Mouse (Mus musculus) forebrain, embryonic 16.5 days (tissue): ENCODE data around the gene Plau. TPM values are rescaled to one million over a fixed set of nuclear protein-coding genes. Genes with fewer than 3 reads are reported as not detected.
A peak's percentile ranks its signal among the peaks of the same experiment; 100 is the strongest.

ENCODE experiments used
- ATAC-seq: fragments of 200-750 bp; cut with Nextera tagmentation; 2 replicates; pipeline ENCODE4 v1.8.0; 2017; ENCODE audit warnings: mild to moderate bottlenecking, moderate library complexity
- H3K27ac ChIP-seq: fragments of 300-500 bp; sonication (generic); 2 replicates; pipeline ENCODE4 v1.5.1; 2014; ENCODE audit warnings: low read length, control low read depth
- H3K27me3 ChIP-seq: fragments of 300-500 bp; sonication (generic); replicated peaks from 2 replicates; pipeline ENCODE4 v1.6.1; 2014; ENCODE audit warnings: low read length; ENCODE audit not compliant: control insufficient read depth, insufficient read depth
- H3K36me3 ChIP-seq: fragments of 300-500 bp; sonication (generic); 2 replicates; pipeline ENCODE4 v1.6.1; 2014; ENCODE audit not compliant: control insufficient read depth, insufficient read depth
- H3K4me1 ChIP-seq: fragments of 300-500 bp; sonication (generic); replicated peaks from 2 replicates; pipeline ENCODE4 v1.6.1; 2014; ENCODE audit warnings: low read length; ENCODE audit not compliant: control insufficient read depth, insufficient read depth
- H3K4me2 ChIP-seq: fragments of 300-500 bp; sonication (generic); 2 replicates; pipeline ENCODE4 v1.6.1; 2014; ENCODE audit warnings: mild to moderate bottlenecking, low read length, control low read depth
- H3K4me3 ChIP-seq: fragments of 300-500 bp; sonication (generic); replicated peaks from 2 replicates; pipeline ENCODE4 v1.5.1; 2014; ENCODE audit warnings: mild to moderate bottlenecking, low read length, control low read depth
- H3K9ac ChIP-seq: fragments of 300-500 bp; sonication (generic); replicated peaks from 2 replicates; pipeline ENCODE4 v1.6.1; 2014; ENCODE audit warnings: low read depth, low read length, control low read depth
- H3K9me3 ChIP-seq: fragments of 300-500 bp; sonication (generic); 2 replicates; pipeline ENCODE4 v1.6.1; 2016; ENCODE audit warnings: low read length; ENCODE audit not compliant: control insufficient read depth
- WGBS: fragments of 180-500 bp; shearing (Covaris S2); extraction: QIAGEN DNeasy Blood & Tissue Kit; methylation state at CpG from one replicate; pipeline ENCODE4 v1.1.7; 2014; 5-methylcytosine and 5-hydroxymethylcytosine counted together
- polyA plus RNA-seq: library from polyadenylated mRNA; unstranded; fragments of >200 nt; fragmentation: Nextera tagmentation; extraction: Ambion mirVana; gene quantifications from 2 replicates; pipeline ENCODE4 v1.2.1, GENCODE M21; 2015

The Plau gene
- polyA plus RNA-seq, 1 experiment from 2014 or later: 0.33 TPM

DNA sequence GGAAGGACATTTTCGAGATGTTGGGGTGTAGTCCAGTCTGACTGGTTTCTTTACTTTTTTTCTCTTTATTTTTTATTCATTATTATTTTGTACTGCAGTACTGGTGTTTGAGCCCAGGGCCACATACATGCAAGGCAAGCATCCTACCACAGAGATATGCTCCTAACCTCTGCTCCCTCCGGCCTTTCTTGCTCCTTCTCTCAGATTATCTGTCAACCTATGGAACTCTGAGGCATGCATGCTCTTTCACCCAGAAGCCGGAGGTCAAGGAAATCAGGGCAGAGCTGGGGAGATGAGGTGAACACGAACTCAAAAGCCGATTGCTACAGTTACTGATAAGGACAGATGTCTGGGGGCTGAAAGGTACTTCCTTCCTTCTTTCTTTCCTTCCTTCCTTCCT, 32.0 kb upstream of the Plau start:
- no peak overlapping the region for H3K4me3 ChIP-seq
- WGBS: 87% methylated on average over 5 of the region's 5 CpGs
- no peak for ATAC-seq
- no peak overlapping the region for H3K27ac ChIP-seq
- no peaks in the 10 kb centered on the region for H3K27me3 ChIP-seq
- no peak overlapping the region for H3K9ac ChIP-seq
- H3K9me3 ChIP-seq: no peaks in the 10 kb centered on the region
- H3K4me1 ChIP-seq: peaks cover 17% of the 10 kb centered on the region
- H3K4me2 ChIP-seq: no peak overlapping the region
- H3K36me3 ChIP-seq: no peaks in the 10 kb centered on the region

DNA sequence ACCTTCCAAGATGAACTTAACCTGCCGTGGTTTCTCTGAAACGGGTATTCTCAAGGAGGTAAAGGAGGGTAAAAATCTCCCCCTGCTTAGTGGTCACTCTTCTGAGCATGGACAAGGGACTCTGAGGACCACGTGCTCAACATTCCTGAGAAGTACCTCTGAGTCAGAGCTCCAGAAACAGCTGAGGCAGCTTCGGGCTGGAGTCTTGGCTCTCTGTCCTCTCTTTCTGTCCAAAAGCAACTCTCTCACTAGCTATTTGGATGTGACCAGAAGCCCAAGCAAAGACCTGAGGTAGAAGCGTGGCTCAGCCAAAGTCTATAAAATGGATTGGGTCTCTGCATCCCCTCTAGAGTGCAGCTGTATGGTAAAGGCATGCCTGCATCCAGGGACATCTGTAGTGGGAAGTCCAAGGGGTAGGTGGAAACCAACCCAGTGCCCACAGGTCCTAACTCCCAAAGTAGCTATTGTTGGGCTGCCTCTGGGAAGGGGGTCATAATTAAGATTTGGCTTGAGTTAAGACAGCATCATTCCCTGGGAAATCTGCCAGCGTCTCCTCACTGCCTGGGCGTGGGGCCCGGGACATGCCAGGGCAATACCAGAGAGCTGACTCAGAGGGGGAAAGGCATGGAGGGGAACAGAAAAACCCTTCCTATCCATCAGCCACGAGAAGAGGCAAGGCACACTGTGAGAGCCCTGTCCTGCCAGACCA, 31.3 kb upstream of the Plau start:
- ATAC-seq: peak; percentile 88
- no peak overlapping the region for H3K4me2 ChIP-seq
- no peaks in the 10 kb centered on the region for H3K36me3 ChIP-seq
- H3K4me3 ChIP-seq: no peak overlapping the region
- H3K27ac ChIP-seq: no peak overlapping the region; the same call in 1 of the 2 replicates
- WGBS: 44% methylated on average over 9 of the region's 9 CpGs
- H3K27me3 ChIP-seq: no peaks in the 10 kb centered on the region
- no peaks in the 10 kb centered on the region for H3K9me3 ChIP-seq
- peaks cover 17% of the 10 kb centered on the region for H3K4me1 ChIP-seq
- no peak overlapping the region for H3K9ac ChIP-seq

DNA sequence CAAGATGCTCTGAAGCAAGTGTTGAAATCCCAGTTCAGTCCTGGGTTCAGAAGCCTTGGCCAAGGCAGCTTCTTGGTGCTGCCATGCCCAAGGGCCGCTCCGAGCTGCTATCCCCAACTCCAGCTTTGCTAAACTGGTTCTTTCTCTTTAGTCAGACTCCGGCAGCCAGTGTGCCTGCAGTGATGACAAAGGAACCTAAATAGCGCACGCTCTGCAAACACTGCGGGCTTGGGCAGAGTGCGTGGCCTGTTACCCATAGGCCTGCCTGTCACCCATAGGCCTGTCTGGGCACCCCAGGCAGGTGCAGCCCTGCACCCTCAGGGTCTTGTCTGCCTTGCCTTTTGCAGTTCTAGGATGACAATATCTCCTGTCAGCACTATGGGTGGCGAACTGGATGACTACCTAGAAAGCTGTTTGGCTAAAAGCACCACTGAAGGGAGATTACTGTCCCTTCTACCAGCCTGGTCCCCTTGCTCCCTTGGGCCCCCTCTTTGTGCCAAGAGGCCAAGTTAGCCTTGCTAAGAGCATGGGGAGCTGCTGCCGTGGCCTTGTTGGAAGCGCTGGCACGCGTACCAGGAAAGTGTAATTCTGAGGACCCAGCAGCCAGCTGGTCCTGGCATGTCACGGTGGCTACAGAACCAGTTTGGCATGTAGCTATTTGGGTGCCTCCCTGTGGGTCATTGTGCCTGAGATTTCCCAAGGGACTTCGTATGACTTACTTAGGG, 30.2 kb upstream of the Plau start:
- H3K4me3 ChIP-seq: no peak overlapping the region
- WGBS: 74% methylated on average over 14 of the region's 14 CpGs
- no peaks in the 10 kb centered on the region for H3K9me3 ChIP-seq
- H3K4me2 ChIP-seq: no peak overlapping the region
- ATAC-seq: no peak
- H3K27ac ChIP-seq: no peak overlapping the region
- H3K36me3 ChIP-seq: no peaks in the 10 kb centered on the region
- H3K4me1 ChIP-seq: peaks cover 17% of the 10 kb centered on the region
- no peak overlapping the region for H3K9ac ChIP-seq
- H3K27me3 ChIP-seq: no peaks in the 10 kb centered on the region

GRCm38 (mm10) chr14:20809349-20809748, 27.1 kb upstream of the Plau start:
- ATAC-seq: no peak
- H3K9ac ChIP-seq: no peak overlapping the region
- no peak overlapping the region for H3K4me2 ChIP-seq
- peaks cover 17% of the 10 kb centered on the region for H3K4me1 ChIP-seq
- WGBS: 89% methylated on average over 4 of the region's 4 CpGs
- no peak overlapping the region for H3K4me3 ChIP-seq
- H3K36me3 ChIP-seq: no peaks in the 10 kb centered on the region
- H3K27me3 ChIP-seq: no peaks in the 10 kb centered on the region
- H3K27ac ChIP-seq: no peak overlapping the region
- H3K9me3 ChIP-seq: no peaks in the 10 kb centered on the region

DNA sequence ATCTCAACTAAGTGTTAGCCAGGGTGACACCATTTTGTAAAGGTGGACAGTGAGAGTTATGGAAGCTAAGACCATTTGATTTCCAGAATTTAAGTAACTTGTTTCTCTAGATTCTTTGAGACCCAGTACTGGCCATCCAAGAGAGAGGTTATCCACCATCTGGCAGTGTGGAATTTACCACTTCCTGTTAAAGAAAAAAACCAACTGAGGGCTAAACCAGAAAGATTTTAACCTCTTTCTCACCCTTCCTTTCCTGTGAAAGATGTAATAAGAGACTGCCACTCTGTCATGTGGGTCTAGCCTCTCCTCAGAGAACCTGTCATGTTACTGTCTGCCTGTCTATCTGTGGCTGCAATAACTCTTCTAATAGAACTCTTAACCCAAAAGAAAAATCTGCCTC, 26.6 kb upstream of the Plau start:
- Histone ChIP-seq H3K9ac (no peak overlapping the region), H3K36me3 (no peaks in the 10 kb centered on the region), H3K9me3 (no peaks in the 10 kb centered on the region), H3K27me3 (no peaks in the 10 kb centered on the region), H3K4me2 (no peak overlapping the region), H3K27ac (no peak overlapping the region), H3K4me3 (no peak overlapping the region), H3K4me1 (peaks cover 16% of the 10 kb centered on the region)
- ATAC-seq: no peak

GRCm38 (mm10) chr14:20811236-20811635, 25.2 kb upstream of the Plau start:
- Histone ChIP-seq H3K27me3 (no peaks in the 10 kb centered on the region), H3K9me3 (no peaks in the 10 kb centered on the region), H3K36me3 (no peaks in the 10 kb centered on the region), H3K4me1 (peaks cover 4% of the 10 kb centered on the region; the same call in 1 of the 2 replicates), H3K4me3 (no peak overlapping the region), H3K9ac (no peak overlapping the region), H3K27ac (no peak overlapping the region), H3K4me2 (no peak overlapping the region)
- no peak for ATAC-seq
- 89% methylated on average over 8 of the region's 8 CpGs for WGBS

DNA sequence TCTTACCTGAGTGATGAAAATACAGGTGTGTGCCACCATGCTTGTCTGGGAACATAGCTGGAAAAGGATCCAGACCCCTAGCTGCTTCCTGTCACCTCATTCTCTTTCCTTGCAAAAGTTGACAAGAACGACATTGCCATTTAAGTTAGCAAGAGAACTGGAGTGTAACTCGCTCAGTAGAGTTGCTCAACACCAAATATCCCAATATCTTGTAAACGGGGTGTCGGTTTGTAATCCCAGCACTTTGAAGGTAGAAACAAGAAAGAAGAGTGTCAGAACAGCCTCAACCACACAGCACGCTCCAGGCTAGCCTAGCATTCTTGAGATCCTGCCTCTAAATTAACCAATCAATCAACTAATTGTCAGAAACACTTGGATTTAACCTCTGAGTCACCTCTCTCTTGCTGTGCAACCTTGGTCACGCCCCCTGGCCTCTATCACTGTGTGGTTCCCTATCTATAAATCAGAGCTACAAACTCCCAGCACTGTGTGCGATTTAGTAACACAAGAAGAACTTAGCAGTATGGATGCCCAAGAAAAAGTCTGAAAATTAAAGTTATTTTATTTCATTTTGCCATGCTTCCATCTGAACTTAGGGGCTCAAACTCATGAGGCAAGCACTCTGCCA, 24.6 kb upstream of the Plau start:
- Histone ChIP-seq H3K4me2 (no peak overlapping the region), H3K4me3 (no peak overlapping the region), H3K9me3 (no peaks in the 10 kb centered on the region), H3K27me3 (no peaks in the 10 kb centered on the region), H3K9ac (no peak overlapping the region), H3K4me1 (no peaks in the 10 kb centered on the region), H3K36me3 (no peaks in the 10 kb centered on the region), H3K27ac (no peak overlapping the region)
- 78% methylated on average over 7 of the region's 7 CpGs for WGBS
- no peak for ATAC-seq

DNA sequence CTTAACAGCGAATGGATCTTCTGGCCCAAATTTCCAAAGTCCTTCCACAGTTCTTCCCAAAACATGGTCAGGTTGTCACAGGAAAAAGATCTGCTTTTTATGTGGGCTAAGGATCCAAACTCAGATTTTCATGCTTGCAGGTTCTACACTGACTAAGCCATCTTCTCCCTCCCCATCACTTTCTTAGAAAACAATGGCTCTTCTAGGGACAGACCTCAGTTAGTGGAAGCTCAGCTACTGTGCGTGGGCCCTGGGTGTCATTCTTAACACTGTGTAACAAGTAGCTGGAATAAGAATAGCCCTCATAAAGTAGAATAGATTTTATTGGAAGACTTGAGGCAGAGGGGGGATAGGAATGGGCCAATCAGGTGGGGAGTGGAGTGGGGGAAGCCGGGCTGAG, 21.0 kb upstream of the Plau start:
- WGBS: 89% methylated on average over 3 of the region's 3 CpGs
- Histone ChIP-seq H3K4me2 (no peak overlapping the region), H3K4me1 (no peaks in the 10 kb centered on the region), H3K36me3 (no peaks in the 10 kb centered on the region), H3K27me3 (no peaks in the 10 kb centered on the region), H3K4me3 (no peak overlapping the region), H3K9ac (no peak overlapping the region), H3K9me3 (no peaks in the 10 kb centered on the region), H3K27ac (no peak overlapping the region)
- no peak for ATAC-seq

GRCm38 (mm10) chr14:20824517-20824916, 11.9 kb upstream of the Plau start:
- Histone ChIP-seq H3K4me2 (no peak overlapping the region), H3K9ac (no peak overlapping the region), H3K9me3 (no peaks in the 10 kb centered on the region), H3K4me3 (no peak overlapping the region), H3K27me3 (no peaks in the 10 kb centered on the region), H3K36me3 (no peaks in the 10 kb centered on the region), H3K4me1 (no peaks in the 10 kb centered on the region), H3K27ac (no peak overlapping the region)
- 84% methylated on average over 1 of the region's 1 CpGs for WGBS
- no peak for ATAC-seq
